22 mouse cellular contexts compared by ENCODE assay signal in genomic region chr3:101228066-101228465, GRCm38 (mm10). TPM values are rescaled to one million over a fixed set of nuclear protein-coding genes. Genes with fewer than 3 reads are reported as not detected.
DNase-seq lines count a peak whose midpoint lies in the region.
"Had no signal": no experiment of that assay in that cellular context is flagged by ENCODE, and none has a peak within 500 bp of the region (broad histone marks: within the 10 kb centered on the region; RNA-seq: fewer than 3 reads in every experiment).

No protein-coding gene starts in this region.

- peak; percentile 78 for DNase-seq in heart, adult 11 months
- no peak for DNase-seq in heart, postnatal 14 days
- DNase-seq in spleen, postnatal 36 days (ENCODE audit: low spot score in 2 of 2): peak; percentile 63 to 69
- DNase-seq in spleen, postnatal 14 days (ENCODE audit: low spot score in 2 of 2): no peak
- DNase-seq in B cell, adult 2 months: peak; percentile 55 to 57
- DNase-seq in splenic B cell, adult 2 months (ENCODE audit: low read depth, low spot score): peak; percentile 55
- DNase-seq in right cerebral cortex, adult 18-20 months: no peak
- DNase-seq in thymus, adult 18-20 months: no peak
- DNase-seq: adrenal gland, adult 2 months; adrenal gland, postnatal 10 days; adrenal gland, postnatal 25 days; cerebellum, adult 11-12 months; cerebellum, adult 2 months; cerebellum, adult 9-10 months; cerebellum, postnatal 10 days; cerebellum, postnatal 25 days; forebrain, postnatal 0 days had no signal

- intact Hi-C loops in heart, postnatal 14 days (cut with DNase I): no loop called here

- H3K27me3 ChIP-seq in splenic B cell, adult 2 months (ENCODE audit: control insufficient read depth, insufficient read depth, low read length, poor library complexity, severe bottlenecking): no peaks in the 10 kb centered on the region
- H3K27me3 ChIP-seq: embryonic facial prominence, embryonic 12.5 days; forebrain, embryonic 13.5 days; forebrain, embryonic 15.5 days had no signal

- H3K36me3 ChIP-seq in splenic B cell, adult 2 months (ENCODE audit: control insufficient read depth, insufficient read depth, low read length, poor library complexity, severe bottlenecking): no peaks in the 10 kb centered on the region
- H3K36me3 ChIP-seq: embryonic facial prominence, embryonic 10.5 days; embryonic facial prominence, embryonic 12.5 days; forebrain, embryonic 15.5 days had no signal

RNA-seq across cellular contexts. Expression of gene Cd2, which starts 59.7 kb away (rescaled TPM):
- total RNA-seq in heart, postnatal 14 days (2021): 1 to 10 TPM in 1 of 2 experiments, under 1 TPM in 1; 0.65 to 3.2 TPM
- total RNA-seq: forebrain, postnatal 0 days; MEL had no signal

Comparison
In these comparisons a context has a peak if more than half of its experiments do, and no peak if none do; other contexts are left out.
1. DNase-seq: peak in heart, adult 11 months (single experiment), spleen, postnatal 36 days (2 of 2), B cell, adult 2 months (2 of 2) and splenic B cell, adult 2 months (single experiment); none in heart, postnatal 14 days (0 of 2), spleen, postnatal 14 days (0 of 2), right cerebral cortex, adult 18-20 months (single experiment) and thymus, adult 18-20 months (0 of 2).